Mouse (Mus musculus): ENCODE measurements around the gene Gm2916. TPM values are rescaled to one million over a fixed set of nuclear protein-coding genes. Genes with fewer than 3 reads are reported as not detected.
"Not testable (repeated sequence)": the region's sequence is repeated elsewhere in the genome, so short reads cannot be mapped to it uniquely, and the experiment has no call there.

Gm2916 gene
- total RNA-seq (2015; ENCODE audit: low replicate concordance) (not detected in 2 replicates), total RNA-seq (2017; ENCODE audit: low replicate concordance) (not detected in 2 replicates)

DNA sequence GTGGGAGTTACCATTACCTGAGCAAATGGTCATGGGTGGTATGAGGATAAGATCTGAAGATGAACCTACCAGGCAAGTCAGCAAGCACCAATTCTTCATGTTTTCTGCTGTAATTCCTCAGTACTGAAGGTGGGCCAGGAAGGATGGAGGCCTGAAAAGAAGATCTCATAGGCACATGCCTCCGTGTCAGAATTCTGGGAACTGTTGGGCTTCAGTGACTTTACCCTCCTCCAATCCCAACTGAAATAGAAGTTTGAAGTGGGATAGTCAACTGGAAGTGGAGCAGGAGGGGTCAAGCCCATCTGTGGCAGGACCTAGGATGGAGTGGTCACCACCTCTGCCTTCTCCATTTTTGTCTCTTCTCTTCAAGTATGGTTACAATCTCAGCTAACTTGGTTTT, at the start of gene Gm2916:
TSS of gene Gm2916 (plus strand) at position 301 of the 400 bp plus-strand sequence.
- ATAC-seq (replicated peaks; ENCODE audit: low FRiP score, poor library complexity, severe bottlenecking), result not testable (repeated sequence)

GRCm38 (mm10) chr14:3845945-3846344, 38.0 kb upstream of the Gm2916 start, which contains the start of gene Gm3033:
Gm3033 (plus strand) TSS chr14:3846245.
- ATAC-seq (replicated peaks; ENCODE audit: low FRiP score, poor library complexity, severe bottlenecking), result not testable (repeated sequence)

- not testable (repeated sequence) for ATAC-seq (replicated peaks; ENCODE audit: low FRiP score, poor library complexity, severe bottlenecking)
These were observed 47.5 kb downstream of the Gm2916 start, which contains the start of gene Gm3029 for GRCm38 (mm10) chr14:3931456-3931855. Gm3029 (plus strand) TSS chr14:3931756.

DNA sequence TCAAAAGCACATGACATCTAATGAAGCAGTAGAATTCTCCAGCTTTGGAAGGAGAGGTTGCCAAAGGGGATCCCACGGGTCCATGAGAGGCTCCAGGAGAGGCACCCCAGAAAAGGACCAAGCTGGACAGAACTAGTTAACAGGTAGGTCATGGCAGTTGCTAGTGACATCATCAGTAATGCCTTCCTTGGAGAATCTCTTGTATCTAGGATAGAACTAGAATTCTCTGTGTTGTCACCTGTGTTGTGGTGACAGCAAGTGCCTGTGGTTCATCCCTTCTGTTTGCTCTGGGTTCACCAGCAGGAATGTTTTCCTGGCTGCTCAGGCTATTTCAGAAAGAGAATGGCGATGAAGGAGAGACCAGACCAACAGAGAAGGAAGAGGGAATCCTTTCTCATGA, 79.3 kb downstream of the Gm2916 start, which contains the start of gene Gm3095:
TSS of gene Gm3095 (plus strand) at position 301 of the 400 bp plus-strand sequence.
- not testable (repeated sequence) for ATAC-seq (replicated peaks; ENCODE audit: low FRiP score, poor library complexity, severe bottlenecking)

Other genes with a start within 250 kb of the Gm2916 start
- gene Gm3012, start 249.7 kb upstream of the Gm2916 start, total RNA-seq (2015; ENCODE audit: low replicate concordance), result not detected in 2 replicates
- not detected in 2 replicates for gene Gm3012, start 249.7 kb upstream of the Gm2916 start, total RNA-seq (2017; ENCODE audit: low replicate concordance)
- gene Gm3020, start 232.1 kb upstream of the Gm2916 start, total RNA-seq (2015; ENCODE audit: low replicate concordance), result not detected in 2 replicates
- gene Gm3020, start 232.1 kb upstream of the Gm2916 start, total RNA-seq (2017; ENCODE audit: low replicate concordance), result not detected in 2 replicates
- gene Gm3043, start 195.4 kb upstream of the Gm2916 start, total RNA-seq (2015; ENCODE audit: low replicate concordance), result not detected in 2 replicates
- not detected in 2 replicates for gene Gm3043, start 195.4 kb upstream of the Gm2916 start, total RNA-seq (2017; ENCODE audit: low replicate concordance)
- gene Gm3002, start 74.1 kb upstream of the Gm2916 start, total RNA-seq (2015; ENCODE audit: low replicate concordance), result not detected in 2 replicates
- gene Gm3002, start 74.1 kb upstream of the Gm2916 start, total RNA-seq (2017; ENCODE audit: low replicate concordance), result not detected in 2 replicates
- not detected in 2 replicates for gene Gm3033, start 37.9 kb upstream of the Gm2916 start, total RNA-seq (2015; ENCODE audit: low replicate concordance)
- not detected in 2 replicates for gene Gm3033, start 37.9 kb upstream of the Gm2916 start, total RNA-seq (2017; ENCODE audit: low replicate concordance)
- gene Gm3029, start 47.6 kb downstream of the Gm2916 start, total RNA-seq (2015; ENCODE audit: low replicate concordance), result not detected in 2 replicates
- gene Gm3029, start 47.6 kb downstream of the Gm2916 start, total RNA-seq (2017; ENCODE audit: low replicate concordance), result not detected in 2 replicates
- not detected in 2 replicates for gene Gm3095, start 79.4 kb downstream of the Gm2916 start, total RNA-seq (2015; ENCODE audit: low replicate concordance)
- gene Gm3095, start 79.4 kb downstream of the Gm2916 start, total RNA-seq (2017; ENCODE audit: low replicate concordance), result not detected in 2 replicates
- gene Gm3099, start 114.2 kb downstream of the Gm2916 start, total RNA-seq (2015; ENCODE audit: low replicate concordance), result not detected in 2 replicates
- 0.28 TPM in 1 of 2 replicates, not detected in the other for gene Gm3099, start 114.2 kb downstream of the Gm2916 start, total RNA-seq (2017; ENCODE audit: low replicate concordance)
- not detected in 2 replicates for gene Gm5796, start 139.8 kb downstream of the Gm2916 start, total RNA-seq (2015; ENCODE audit: low replicate concordance)
- not detected in 2 replicates for gene Gm5796, start 139.8 kb downstream of the Gm2916 start, total RNA-seq (2017; ENCODE audit: low replicate concordance)
- gene Gm3115, start 199.9 kb downstream of the Gm2916 start, total RNA-seq (2015; ENCODE audit: low replicate concordance), result not detected in 2 replicates
- gene Gm3115, start 199.9 kb downstream of the Gm2916 start, total RNA-seq (2017; ENCODE audit: low replicate concordance), result not detected in 2 replicates
- gene Gm8108, start 226.4 kb downstream of the Gm2916 start, total RNA-seq (2015; ENCODE audit: low replicate concordance), result not detected in 2 replicates
- not detected in 2 replicates for gene Gm8108, start 226.4 kb downstream of the Gm2916 start, total RNA-seq (2017; ENCODE audit: low replicate concordance)

All from erythroblast, adult 5-6 weeks (primary cell).